Mouse (Mus musculus) layer of hippocampus, adult 6 months (tissue): ENCODE results near the gene Zfp616. TPM values are rescaled to one million over a fixed set of nuclear protein-coding genes. Genes with fewer than 3 reads are reported as not detected.

ENCODE experiments used
- long read RNA-seq, 2 experiments: library from polyadenylated mRNA; unstranded; transcript quantifications; one replicate each; pipeline ENCODE4 v2.0.0; 2019 to 2020
- polyA plus RNA-seq: library from polyadenylated mRNA; unstranded; fragments of <200 nt; fragmentation: Nextera tagmentation; gene quantifications from 2 replicates; pipeline ENCODE4 v1.2.3, GENCODE M21; 2021

The Zfp616 gene
- polyA plus RNA-seq, result not detected in 2 replicates
- long read RNA-seq, experiment 1, result 0 reads
- long read RNA-seq, experiment 2, result 0 reads

DNA sequence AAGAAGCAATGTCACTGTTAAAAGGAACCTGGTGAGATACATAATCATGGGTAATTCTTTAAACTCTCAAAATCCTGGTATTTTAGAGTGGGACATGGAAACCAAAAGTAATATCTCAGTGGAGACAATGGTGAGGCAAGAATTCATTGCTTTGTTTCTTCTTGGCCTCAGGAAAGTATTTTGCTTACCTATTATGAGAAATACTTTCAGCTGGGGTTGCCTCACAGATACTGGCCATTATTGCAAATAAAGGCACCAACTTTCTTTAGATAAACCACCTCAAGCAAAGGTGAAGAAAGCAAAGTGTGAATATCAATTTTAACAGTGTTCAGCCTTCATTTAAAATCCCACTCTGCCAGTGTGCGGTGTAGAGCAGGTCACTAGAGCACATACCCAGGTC is at the start of gene Zfp616:
Gene Zfp616 (plus strand): TSS at position 301 of the 400 bp plus-strand sequence.

DNA sequence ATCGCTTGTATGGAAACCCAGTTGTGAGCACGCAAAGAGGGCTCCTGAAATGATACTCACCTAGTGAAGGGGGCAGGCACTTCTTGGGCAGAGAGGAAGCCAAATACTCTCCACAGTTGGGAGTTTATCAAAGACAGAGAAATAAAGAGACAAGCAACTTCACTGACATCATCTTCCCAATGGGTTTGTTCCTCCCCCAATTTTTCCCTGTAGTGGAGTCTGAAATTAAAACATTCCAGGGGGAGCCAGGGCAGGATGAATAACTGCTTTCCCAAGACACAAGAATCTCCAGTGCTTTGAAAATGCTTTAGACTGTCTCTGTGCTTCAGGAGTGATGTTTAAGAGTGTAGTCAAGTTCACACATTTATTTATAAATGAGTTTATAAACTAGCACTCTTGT is 13.3 kb upstream of the Zfp616 start, which contains the start of the genes Olfr139 and Olfr399:
Gene Olfr139 (minus strand): TSS at position 101 of the 400 bp plus-strand sequence.
Gene Olfr399 (minus strand): TSS at position 165 of the 400 bp plus-strand sequence.

GRCm38 (mm10) chr11:74113412-74113811 is 43.7 kb downstream of the Zfp616 start, which contains the start of gene Olfr401:
Olfr401 (plus strand) TSS chr11:74113712.

Other genes with a start within 250 kb of the Zfp616 start
- gene Olfr393, start 218.5 kb upstream of the Zfp616 start, polyA plus RNA-seq, result not detected in 2 replicates
- not detected in 2 replicates for gene Olfr394, start 179.2 kb upstream of the Zfp616 start, polyA plus RNA-seq
- not detected in 2 replicates for gene Olfr395, start 160.7 kb upstream of the Zfp616 start, polyA plus RNA-seq
- not detected in 2 replicates for gene Olfr23, start 133.3 kb upstream of the Zfp616 start, polyA plus RNA-seq
- not detected in 2 replicates for gene Olfr397, start 109.1 kb upstream of the Zfp616 start, polyA plus RNA-seq
- not detected in 2 replicates for gene Olfr398, start 79.5 kb upstream of the Zfp616 start, polyA plus RNA-seq
- not detected in 2 replicates for gene Olfr139, start 13.4 kb upstream of the Zfp616 start, polyA plus RNA-seq
- not detected in 2 replicates for gene Olfr399, start 13.3 kb upstream of the Zfp616 start, polyA plus RNA-seq
- not detected in 2 replicates for gene Olfr401, start 43.8 kb downstream of the Zfp616 start, polyA plus RNA-seq
- not detected in 2 replicates for gene Olfr402, start 83.6 kb downstream of the Zfp616 start, polyA plus RNA-seq
- not detected in 2 replicates for gene Olfr403, start 116.3 kb downstream of the Zfp616 start, polyA plus RNA-seq
- not detected in 2 replicates for gene Olfr43, start 141.4 kb downstream of the Zfp616 start, polyA plus RNA-seq
- not detected in 2 replicates for gene Olfr406, start 189.9 kb downstream of the Zfp616 start, polyA plus RNA-seq
- gene Olfr59, start 213.8 kb downstream of the Zfp616 start, polyA plus RNA-seq, result not detected in 2 replicates